Mouse (Mus musculus): ENCODE data around the gene Ktn1. TPM values are rescaled to one million over a fixed set of nuclear protein-coding genes. Genes with fewer than 3 reads are reported as not detected.

Gene Ktn1
- polyA plus RNA-seq, 1 experiment from 2014 or later: 54.7 TPM

GRCm38 (mm10) chr14:47665061-47665778, 17.0 kb downstream of the Ktn1 start:
- WGBS: 85% methylated on average over 5 of the region's 5 CpGs
- Histone ChIP-seq H3K27me3 (no peaks in the 10 kb centered on the region), H3K4me2 (replicated peaks) (no peak overlapping the region), H3K4me1 (no peaks in the 10 kb centered on the region), H3K4me3 (replicated peaks) (no peak overlapping the region), H3K9ac (no peak overlapping the region), H3K36me3 (peaks cover 3% of the 10 kb centered on the region; the same call in 1 of the 2 replicates), H3K9me3 (replicated peaks) (no peaks in the 10 kb centered on the region), H3K27ac (replicated peaks) (no peak overlapping the region)
- ATAC-seq (ENCODE audit: insufficient number of reproducible peaks, low FRiP score, low TSS enrichment, low read depth): no peak

- no peak overlapping the region for H3K4me3 ChIP-seq (replicated peaks)
- ATAC-seq (ENCODE audit: insufficient number of reproducible peaks, low FRiP score, low TSS enrichment, low read depth): no peak
- H3K27ac ChIP-seq (replicated peaks): no peak overlapping the region
- H3K9ac ChIP-seq: no peak overlapping the region
- no peaks in the 10 kb centered on the region for H3K4me1 ChIP-seq
- peaks cover 17% of the 10 kb centered on the region for H3K36me3 ChIP-seq
- no peak overlapping the region for H3K4me2 ChIP-seq (replicated peaks)
- no peaks in the 10 kb centered on the region for H3K9me3 ChIP-seq (replicated peaks)
- H3K27me3 ChIP-seq: no peaks in the 10 kb centered on the region
Observed at GRCm38 (mm10) chr14:47668096-47668495, 19.8 kb downstream of the Ktn1 start.

- H3K9me3 ChIP-seq (replicated peaks): no peaks in the 10 kb centered on the region
- ATAC-seq (ENCODE audit: insufficient number of reproducible peaks, low FRiP score, low TSS enrichment, low read depth): no peak
- H3K4me1 ChIP-seq: no peaks in the 10 kb centered on the region
- no peak overlapping the region for H3K9ac ChIP-seq
- no peak overlapping the region for H3K4me2 ChIP-seq (replicated peaks)
- peaks cover 80% of the 10 kb centered on the region for H3K36me3 ChIP-seq
- no peaks in the 10 kb centered on the region for H3K27me3 ChIP-seq
- no peak overlapping the region for H3K4me3 ChIP-seq (replicated peaks)
- WGBS: 94% methylated on average over 10 of the region's 10 CpGs
- no peak overlapping the region for H3K27ac ChIP-seq (replicated peaks)
Observed at GRCm38 (mm10) chr14:47682886-47683285, 34.6 kb downstream of the Ktn1 start.

GRCm38 (mm10) chr14:47684579-47684978, 36.3 kb downstream of the Ktn1 start:
- Histone ChIP-seq H3K4me3 (replicated peaks) (no peak overlapping the region), H3K9me3 (replicated peaks) (no peaks in the 10 kb centered on the region), H3K27me3 (no peaks in the 10 kb centered on the region), H3K27ac (replicated peaks) (no peak overlapping the region), H3K4me2 (replicated peaks) (no peak overlapping the region), H3K4me1 (no peaks in the 10 kb centered on the region), H3K9ac (no peak overlapping the region), H3K36me3 (peaks cover 81% of the 10 kb centered on the region)
- ATAC-seq (ENCODE audit: insufficient number of reproducible peaks, low FRiP score, low TSS enrichment, low read depth): no peak
- WGBS: 95% methylated on average over 5 of the region's 5 CpGs

GRCm38 (mm10) chr14:47699126-47699525, 50.9 kb downstream of the Ktn1 start:
- Histone ChIP-seq H3K36me3 (peaks cover 44% of the 10 kb centered on the region), H3K4me3 (replicated peaks) (no peak overlapping the region), H3K27ac (replicated peaks) (no peak overlapping the region), H3K4me1 (no peaks in the 10 kb centered on the region), H3K9ac (no peak overlapping the region), H3K27me3 (no peaks in the 10 kb centered on the region), H3K4me2 (replicated peaks) (no peak overlapping the region), H3K9me3 (replicated peaks) (no peaks in the 10 kb centered on the region)
- no peak for ATAC-seq (ENCODE audit: insufficient number of reproducible peaks, low FRiP score, low TSS enrichment, low read depth)
- 89% methylated on average over 5 of the region's 5 CpGs for WGBS

GRCm38 (mm10) chr14:47709546-47709945, 61.3 kb downstream of the Ktn1 start:
- Histone ChIP-seq H3K27ac (replicated peaks) (no peak overlapping the region), H3K4me2 (replicated peaks) (no peak overlapping the region), H3K27me3 (no peaks in the 10 kb centered on the region), H3K36me3 (peaks cover 48% of the 10 kb centered on the region), H3K4me1 (no peaks in the 10 kb centered on the region), H3K9ac (no peak overlapping the region), H3K9me3 (replicated peaks) (no peaks in the 10 kb centered on the region), H3K4me3 (replicated peaks) (no peak overlapping the region)
- ATAC-seq (ENCODE audit: insufficient number of reproducible peaks, low FRiP score, low TSS enrichment, low read depth): no peak
- 76% methylated on average over 3 of the region's 3 CpGs for WGBS

GRCm38 (mm10) chr14:47715771-47716170, 67.5 kb downstream of the Ktn1 start:
- H3K4me3 ChIP-seq (replicated peaks): no peak overlapping the region
- ATAC-seq (ENCODE audit: insufficient number of reproducible peaks, low FRiP score, low TSS enrichment, low read depth): no peak
- H3K9ac ChIP-seq: no peak overlapping the region
- no peak overlapping the region for H3K4me2 ChIP-seq (replicated peaks)
- no peaks in the 10 kb centered on the region for H3K4me1 ChIP-seq
- 82% methylated on average over 3 of the region's 3 CpGs for WGBS
- no peaks in the 10 kb centered on the region for H3K27me3 ChIP-seq
- no peak overlapping the region for H3K27ac ChIP-seq (replicated peaks)
- peaks cover 29% of the 10 kb centered on the region for H3K36me3 ChIP-seq
- H3K9me3 ChIP-seq (replicated peaks): no peaks in the 10 kb centered on the region

- H3K27ac ChIP-seq (replicated peaks): no peak overlapping the region
- no peak overlapping the region for H3K9ac ChIP-seq
- WGBS: 92% methylated on average over 14 of the region's 14 CpGs
- no peak overlapping the region for H3K4me2 ChIP-seq (replicated peaks)
- no peak for ATAC-seq (ENCODE audit: insufficient number of reproducible peaks, low FRiP score, low TSS enrichment, low read depth)
- H3K27me3 ChIP-seq: no peaks in the 10 kb centered on the region
- H3K4me1 ChIP-seq: no peaks in the 10 kb centered on the region
- no peaks in the 10 kb centered on the region for H3K9me3 ChIP-seq (replicated peaks)
- H3K4me3 ChIP-seq (replicated peaks): no peak overlapping the region
- H3K36me3 ChIP-seq: peaks cover 23% of the 10 kb centered on the region; the same call in 1 of the 2 replicates
Observed at GRCm38 (mm10) chr14:47717916-47718606, 69.8 kb downstream of the Ktn1 start.

- no peak overlapping the region for H3K4me2 ChIP-seq (replicated peaks)
- peaks cover 36% of the 10 kb centered on the region for H3K36me3 ChIP-seq
- no peaks in the 10 kb centered on the region for H3K9me3 ChIP-seq (replicated peaks)
- no peaks in the 10 kb centered on the region for H3K4me1 ChIP-seq
- no peaks in the 10 kb centered on the region for H3K27me3 ChIP-seq
- no peak overlapping the region for H3K9ac ChIP-seq
- no peak for ATAC-seq (ENCODE audit: insufficient number of reproducible peaks, low FRiP score, low TSS enrichment, low read depth)
- 66% methylated on average over 4 of the region's 4 CpGs for WGBS
- H3K4me3 ChIP-seq (replicated peaks): no peak overlapping the region
- no peak overlapping the region for H3K27ac ChIP-seq (replicated peaks)
Observed at GRCm38 (mm10) chr14:47720023-47720422, 71.8 kb downstream of the Ktn1 start.

- Histone ChIP-seq H3K4me1 (no peaks in the 10 kb centered on the region), H3K4me2 (replicated peaks) (no peak overlapping the region), H3K27ac (replicated peaks) (no peak overlapping the region), H3K9ac (no peak overlapping the region), H3K27me3 (no peaks in the 10 kb centered on the region), H3K4me3 (replicated peaks) (no peak overlapping the region), H3K36me3 (peaks cover 49% of the 10 kb centered on the region), H3K9me3 (replicated peaks) (no peaks in the 10 kb centered on the region)
- no peak for ATAC-seq (ENCODE audit: insufficient number of reproducible peaks, low FRiP score, low TSS enrichment, low read depth)
Observed at GRCm38 (mm10) chr14:47723035-47723434, 74.8 kb downstream of the Ktn1 start.

GRCm38 (mm10) chr14:47728594-47728993, 80.3 kb downstream of the Ktn1 start:
- no peaks in the 10 kb centered on the region for H3K4me1 ChIP-seq
- no peak overlapping the region for H3K9ac ChIP-seq
- no peak overlapping the region for H3K27ac ChIP-seq (replicated peaks)
- 91% methylated on average over 1 of the region's 1 CpGs for WGBS
- peaks cover 70% of the 10 kb centered on the region for H3K36me3 ChIP-seq
- no peaks in the 10 kb centered on the region for H3K9me3 ChIP-seq (replicated peaks)
- no peak for ATAC-seq (ENCODE audit: insufficient number of reproducible peaks, low FRiP score, low TSS enrichment, low read depth)
- H3K27me3 ChIP-seq: no peaks in the 10 kb centered on the region
- H3K4me2 ChIP-seq (replicated peaks): no peak overlapping the region
- H3K4me3 ChIP-seq (replicated peaks): no peak overlapping the region

GRCm38 (mm10) chr14:47735354-47735753, 87.1 kb downstream of the Ktn1 start:
- no peak for ATAC-seq (ENCODE audit: insufficient number of reproducible peaks, low FRiP score, low TSS enrichment, low read depth)

More at GRCm38 (mm10) chr14:47735354-47735753, 87.1 kb downstream of the Ktn1 start:
- H3K36me3 ChIP-seq: peaks cover 60% of the 10 kb centered on the region
- no peaks in the 10 kb centered on the region for H3K4me1 ChIP-seq
- 88% methylated on average over 12 of the region's 12 CpGs for WGBS
- no peak overlapping the region for H3K4me2 ChIP-seq (replicated peaks)
- H3K4me3 ChIP-seq (replicated peaks): no peak overlapping the region
- H3K9me3 ChIP-seq (replicated peaks): no peaks in the 10 kb centered on the region
- H3K9ac ChIP-seq: no peak overlapping the region
- H3K27ac ChIP-seq (replicated peaks): no peak overlapping the region
- H3K27me3 ChIP-seq: no peaks in the 10 kb centered on the region
